Mouse (Mus musculus) MEL (cell line): ENCODE data around the gene Sobp.
A peak's percentile ranks its signal among the peaks of the same experiment; 100 is the strongest.

ENCODE experiments used
- CTCF ChIP-seq, 3 experiments: IDR thresholded peaks in 2 of 3; conservative IDR thresholded peaks in 1 of 3; 2 replicates each; pipeline ENCODE4 v1.5.1; 2011 to 2012; ENCODE audit warnings: low read length in 3 of 3, low read depth in 2 of 3, mild to moderate bottlenecking in 2 of 3, improper control_type of control experiment in 1 of 3, inconsistent platforms in 1 of 3, mixed read lengths in 1 of 3, moderate library complexity in 1 of 3; ENCODE audit not compliant: control insufficient read depth in 1 of 3, insufficient read depth in 1 of 3, poor library complexity in 1 of 3, severe bottlenecking in 1 of 3
- EP300 ChIP-seq, 2 experiments: IDR thresholded peaks; 2 replicates each; pipeline ENCODE4 v1.6.1; 2011; ENCODE audit warnings: improper control_type of control experiment in 2 of 2, low read length in 2 of 2, low read depth in 1 of 2, mild to moderate bottlenecking in 1 of 2
- MEF2A ChIP-seq: IDR thresholded peaks from 2 replicates; pipeline ENCODE4 v1.6.1; 2014; ENCODE audit warnings: low read depth, mild to moderate bottlenecking, inconsistent platforms, low read length, improper control_type of control experiment; ENCODE audit not compliant: poor library complexity, insufficient replicate concordance, severe bottlenecking; ENCODE audit errors: extremely low read depth
- MXI1 ChIP-seq: IDR thresholded peaks from 2 replicates; pipeline ENCODE4 v1.6.1; 2011; ENCODE audit warnings: mild to moderate bottlenecking, low read depth, low read length, improper control_type of control experiment
- NRF1 ChIP-seq: IDR thresholded peaks from 2 replicates; pipeline ENCODE4 v1.6.1; 2014; ENCODE audit warnings: low read depth, mild to moderate bottlenecking, inconsistent platforms, low read length, improper control_type of control experiment, moderate library complexity; ENCODE audit not compliant: poor library complexity, insufficient read depth, severe bottlenecking
- RCOR1 ChIP-seq: IDR thresholded peaks from 2 replicates; pipeline ENCODE4 v1.6.1; 2012; ENCODE audit warnings: low read depth, mild to moderate bottlenecking, inconsistent platforms, low read length, improper control_type of control experiment

DNA sequence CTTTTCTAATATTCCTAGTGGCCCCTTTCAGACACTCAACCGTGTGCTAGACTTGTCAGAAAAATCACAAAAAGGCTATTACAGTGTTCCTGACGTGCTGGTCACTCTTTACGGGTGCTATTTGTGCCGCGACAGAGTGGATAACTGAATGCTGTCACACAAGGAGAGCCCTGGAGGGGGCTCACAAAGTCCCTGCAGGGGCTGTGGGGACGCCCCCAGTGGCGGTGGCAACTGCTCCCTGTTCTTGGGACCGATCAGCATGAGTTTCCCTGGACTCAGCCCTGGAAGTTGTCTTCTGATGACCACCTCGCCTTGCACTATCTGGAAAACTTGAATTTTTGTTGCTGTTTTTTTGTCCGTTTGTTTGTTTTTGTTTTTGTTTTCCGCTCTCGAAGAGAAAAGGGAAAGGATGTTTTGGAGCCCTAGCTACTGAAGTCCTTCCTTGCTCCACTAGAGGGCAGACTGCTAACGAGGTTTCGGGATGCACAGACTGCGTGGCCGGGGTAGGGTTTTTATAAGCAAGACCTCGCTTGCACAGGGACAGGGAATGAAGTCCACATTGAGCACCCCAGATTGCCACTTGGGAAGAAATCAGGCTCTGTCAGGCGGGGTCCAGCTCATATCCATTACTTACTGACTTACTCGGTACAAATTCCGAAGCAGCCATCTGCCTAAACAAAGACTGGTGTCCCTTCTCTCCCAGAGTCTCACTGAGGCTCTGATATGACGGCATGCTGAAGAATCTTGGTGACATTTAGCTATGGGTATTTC lies 216.3 kb downstream of the Sobp start:
- TF ChIP-seq CTCF (IDR thresholded peaks at IDR 0.05 in 2 of 3, conservative IDR thresholded peaks at IDR 0.05 in 1 of 3; ENCODE audit: control insufficient read depth in 1 of 3, insufficient read depth in 1 of 3, low read depth in 2 of 3, low read length in 3 of 3, poor library complexity in 1 of 3, severe bottlenecking in 1 of 3) (peak; percentile 78 to 89 (median 87)), EP300 (IDR thresholded peaks at IDR 0.05; ENCODE audit: low read depth in 1 of 2, low read length in 2 of 2) (no peak), NRF1 (no peak), MXI1 (no peak), MEF2A (no peak), RCOR1 (no peak)
